Mouse (Mus musculus) adrenal gland, postnatal 0 days (tissue): ENCODE measurements around the gene Olfr1097. TPM values are rescaled to one million over a fixed set of nuclear protein-coding genes. Genes with fewer than 3 reads are reported as not detected.

ENCODE experiments used
- polyA plus RNA-seq: library from polyadenylated mRNA; unstranded; fragments of >200 nt; fragmentation: Nextera tagmentation; extraction: Ambion mirVana; gene quantifications from 2 replicates; pipeline ENCODE4 v1.2.1, GENCODE M21; 2015

The Olfr1097 gene
- polyA plus RNA-seq = not detected in 2 replicates

DNA sequence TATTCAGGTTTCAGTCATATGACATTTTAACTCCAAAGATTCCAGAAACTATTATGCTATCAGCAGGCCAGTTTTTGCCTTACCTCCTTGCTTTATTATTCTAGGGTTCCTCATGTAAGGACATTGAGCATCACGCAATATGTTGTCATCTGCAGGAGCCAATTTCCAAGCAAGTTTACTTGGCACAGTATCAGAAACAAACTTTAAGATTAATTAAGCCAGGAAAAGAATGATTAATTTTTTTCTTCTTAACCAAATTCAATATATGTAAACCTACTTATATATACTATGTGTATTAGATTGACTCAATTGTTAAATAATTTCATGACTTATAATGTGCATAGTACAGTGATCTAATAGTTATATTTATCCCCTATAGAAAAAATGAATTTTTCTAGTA lies at the start of gene Olfr1097:
Gene Olfr1097 (minus strand): TSS at position 101 of the 400 bp plus-strand sequence.

DNA sequence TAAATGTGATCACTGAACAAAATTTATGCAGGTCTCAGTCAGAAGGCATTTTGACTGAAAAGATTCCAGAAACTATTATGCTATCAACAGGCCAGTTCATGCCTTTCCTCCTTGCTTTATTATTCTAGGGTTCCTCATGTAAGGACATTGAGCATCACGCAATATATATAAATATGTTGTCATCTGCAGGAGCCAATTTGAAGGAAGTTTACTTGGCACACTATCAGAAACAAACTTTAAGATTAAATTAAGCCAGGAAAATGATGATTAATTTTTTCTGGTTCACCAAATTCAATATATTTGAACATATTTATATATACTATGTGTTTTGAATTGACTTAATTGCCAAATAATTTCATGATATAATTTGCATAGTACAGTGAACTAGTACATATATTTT lies 32.4 kb upstream of the Olfr1097 start, which contains the start of gene Olfr1098:
Gene Olfr1098 (minus strand): TSS at position 101 of the 400 bp plus-strand sequence.

GRCm38 (mm10) chr2:86874702-86875101 lies 17.3 kb downstream of the Olfr1097 start, which contains the start of gene Gm13723:
Gene Gm13723, minus strand, starts transcription at chr2:86874802.

DNA sequence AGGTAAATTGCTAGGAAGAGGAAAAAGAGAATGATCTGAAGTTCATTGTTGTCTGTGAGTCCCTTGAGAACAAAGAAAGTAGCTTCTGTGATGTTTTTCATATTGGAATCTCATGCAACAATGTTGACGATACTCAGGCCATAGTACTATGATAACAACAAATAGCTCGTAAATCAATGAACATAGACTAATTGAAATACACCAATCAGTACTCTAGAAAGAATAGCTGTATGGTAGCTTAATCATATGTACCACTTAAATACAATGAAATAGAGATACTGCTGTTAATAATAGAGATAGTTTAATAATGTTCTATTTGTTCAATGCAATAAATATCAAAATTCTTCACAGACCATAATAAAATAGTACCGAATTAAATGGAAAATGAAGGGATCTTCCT lies 40.4 kb downstream of the Olfr1097 start, which contains the start of gene Olfr1095:
Gene Olfr1095 (minus strand): TSS at position 101 of the 400 bp plus-strand sequence.

Other genes starting within 250 kb of the Olfr1097 start
- gene Olfr1085, start 230.2 kb downstream of the Olfr1097 start, polyA plus RNA-seq = not detected in 2 replicates
- gene Olfr1086, start 212.1 kb downstream of the Olfr1097 start, polyA plus RNA-seq = not detected in 2 replicates
- not detected in 2 replicates for gene Olfr1087, start 193.8 kb downstream of the Olfr1097 start, polyA plus RNA-seq
- gene Olfr1089, start 158.5 kb downstream of the Olfr1097 start, polyA plus RNA-seq = not detected in 2 replicates
- gene Olfr1090, start 133.2 kb downstream of the Olfr1097 start, polyA plus RNA-seq = not detected in 2 replicates
- gene Olfr1093, start 109.7 kb downstream of the Olfr1097 start, polyA plus RNA-seq = not detected in 2 replicates
- gene Olfr141, start 82.2 kb downstream of the Olfr1097 start, polyA plus RNA-seq = not detected in 2 replicates
- gene Olfr1094, start 67.6 kb downstream of the Olfr1097 start, polyA plus RNA-seq = not detected in 2 replicates
- gene Olfr1095, start 40.5 kb downstream of the Olfr1097 start, polyA plus RNA-seq = not detected in 2 replicates
- gene Gm13723, start 17.4 kb downstream of the Olfr1097 start, polyA plus RNA-seq = not detected in 2 replicates
- gene Olfr1098, start 32.3 kb upstream of the Olfr1097 start, polyA plus RNA-seq = not detected in 2 replicates
- gene Olfr1099, start 68.5 kb upstream of the Olfr1097 start, polyA plus RNA-seq = not detected in 2 replicates
- not detected in 2 replicates for gene Olfr1100, start 87.7 kb upstream of the Olfr1097 start, polyA plus RNA-seq
- not detected in 2 replicates for gene Olfr1101, start 99.0 kb upstream of the Olfr1097 start, polyA plus RNA-seq
- not detected in 2 replicates for gene Olfr1102, start 106.2 kb upstream of the Olfr1097 start, polyA plus RNA-seq
- gene Olfr1104, start 134.9 kb upstream of the Olfr1097 start, polyA plus RNA-seq = not detected in 2 replicates
- gene Olfr1105, start 144.3 kb upstream of the Olfr1097 start, polyA plus RNA-seq = not detected in 2 replicates
- gene Olfr1106, start 160.1 kb upstream of the Olfr1097 start, polyA plus RNA-seq = not detected in 2 replicates
- not detected in 2 replicates for gene Olfr1107, start 183.6 kb upstream of the Olfr1097 start, polyA plus RNA-seq
- gene Olfr1109, start 203.8 kb upstream of the Olfr1097 start, polyA plus RNA-seq = not detected in 2 replicates
- not detected in 2 replicates for gene Olfr259, start 222.4 kb upstream of the Olfr1097 start, polyA plus RNA-seq
- gene Olfr1110, start 248.1 kb upstream of the Olfr1097 start, polyA plus RNA-seq = not detected in 2 replicates